8 mouse cellular contexts compared by ENCODE assay signal in genomic region chr1:171295063-171295402, GRCm38 (mm10). TPM values are rescaled to one million over a fixed set of nuclear protein-coding genes. Genes with fewer than 3 reads are reported as not detected.
DNase-seq lines count a peak whose midpoint lies in the region; ATAC-seq and TF ChIP-seq lines count a peak whose summit lies in the region.

No protein-coding gene starts in this region.

- WGBS in heart, embryonic 16.5 days: 15% methylated on average over 3 of the region's 3 CpGs
- 15% methylated on average over 3 of the region's 3 CpGs for WGBS in hindbrain, embryonic 13.5 days
- WGBS in midbrain, embryonic 10.5 days: 19% methylated on average over 3 of the region's 3 CpGs

- peaks cover 6% of the 10 kb centered on the region; the same call in 1 of the 2 replicates for H3K27me3 ChIP-seq in heart, embryonic 16.5 days (ENCODE audit: control insufficient read depth, insufficient read depth, low read length)
- H3K27me3 ChIP-seq in Patski: no peaks in the 10 kb centered on the region
- H3K27me3 ChIP-seq in hindbrain, embryonic 13.5 days: peaks cover 29% of the 10 kb centered on the region
- peaks cover 33% of the 10 kb centered on the region for H3K27me3 ChIP-seq in midbrain, embryonic 10.5 days (ENCODE audit: low read depth, poor library complexity, severe bottlenecking)

- CTCF ChIA-PET in Patski (lab: Charles Lee): interaction anchor here (1.0 to 1.3 kb wide), 3 partner anchors 14 to 115 kb away, joined by 3 read pairs; partner anchors contain the start of gene Ppox

- peak overlapping the region; percentile 94 for H3K9ac ChIP-seq in heart, embryonic 16.5 days (ENCODE audit: low read length)
- H3K9ac ChIP-seq in hindbrain, embryonic 13.5 days: peak overlapping the region; percentile 78

- POLR2A ChIA-PET in Patski (lab: Charles Lee): no interaction called here

- DNase-seq in heart, postnatal 4 days: no peak
- no peak for DNase-seq in Patski (ENCODE audit: low read depth, low spot score)
- DNase-seq in midbrain, embryonic 10.5 days (ENCODE audit: low spot score): no peak
- DNase-seq in right cerebral cortex, postnatal 14 days: no peak
- no peak for DNase-seq in right cerebral cortex, postnatal 4 days
- DNase-seq in gastrocnemius, postnatal 25 days: no peak

- H3K4me1 ChIP-seq in heart, embryonic 16.5 days (ENCODE audit: control insufficient read depth, insufficient read depth, low read length): peaks cover 7% of the 10 kb centered on the region
- peaks cover 13% of the 10 kb centered on the region for H3K4me1 ChIP-seq in hindbrain, embryonic 13.5 days (replicated peaks)
- peaks cover 10% of the 10 kb centered on the region for H3K4me1 ChIP-seq in midbrain, embryonic 10.5 days

- in situ Hi-C loops in Patski (cut with MboI; ENCODE audit: low pct_unique_long_range_greater_than_20kb): no loop called here

- ATAC-seq in heart, embryonic 16.5 days (replicated peaks; ENCODE audit: extremely low read depth, insufficient read depth, low FRiP score): no peak
- peak; percentile 17 for ATAC-seq in Patski
- ATAC-seq in hindbrain, embryonic 13.5 days (ENCODE audit: low FRiP score): peak; percentile 49

- no peak for TF ChIP-seq CTCF in Patski (IDR thresholded peaks at IDR 0.05)

- H3K9me3 ChIP-seq in heart, embryonic 16.5 days (replicated peaks; ENCODE audit: control insufficient read depth, low read length): no peaks in the 10 kb centered on the region
- no peaks in the 10 kb centered on the region for H3K9me3 ChIP-seq in hindbrain, embryonic 13.5 days
- H3K9me3 ChIP-seq in midbrain, embryonic 10.5 days (replicated peaks): no peaks in the 10 kb centered on the region

- peak overlapping the region; percentile 96 for H3K27ac ChIP-seq in heart, embryonic 16.5 days (ENCODE audit: low read length)
- H3K27ac ChIP-seq in hindbrain, embryonic 13.5 days: peak overlapping the region; percentile 93
- H3K27ac ChIP-seq in midbrain, embryonic 10.5 days (replicated peaks): peak overlapping the region; percentile 98

- peak overlapping the region; percentile 68 for H3K4me2 ChIP-seq in heart, embryonic 16.5 days (ENCODE audit: low read depth, low read length)
- H3K4me2 ChIP-seq in hindbrain, embryonic 13.5 days: peak overlapping the region; percentile 78

- H3K4me3 ChIP-seq in heart, embryonic 16.5 days (ENCODE audit: low read length): peak overlapping the region; percentile 91
- peak overlapping the region; percentile 65 for H3K4me3 ChIP-seq in hindbrain, embryonic 13.5 days
- peak overlapping the region; percentile 72 for H3K4me3 ChIP-seq in midbrain, embryonic 10.5 days

- H3K36me3 ChIP-seq in heart, embryonic 16.5 days (ENCODE audit: control insufficient read depth, insufficient read depth): no peaks in the 10 kb centered on the region
- H3K36me3 ChIP-seq in hindbrain, embryonic 13.5 days: 0 out of 2 replicates have a peak, but pooled peaks cover 4% of the 10 kb centered on the region
- peaks cover 2% of the 10 kb centered on the region for H3K36me3 ChIP-seq in midbrain, embryonic 10.5 days

RNA-seq across cellular contexts. Expression of gene Ufc1, which starts 0.2 kb away (rescaled TPM):
- 82.0 and 82.1 TPM in 2 replicates for polyA plus RNA-seq in heart, embryonic 16.5 days (2015; fragmentation: Nextera tagmentation; extraction: Ambion mirVana)
- total RNA-seq in heart, postnatal 4 days (2021): 100 to 1,000 TPM; 102 to 108 TPM
- polyA plus RNA-seq in Patski (2021): 117 TPM
- polyA plus RNA-seq in hindbrain, embryonic 13.5 days (2015; fragmentation: Nextera tagmentation; extraction: Ambion mirVana): 125 and 128 TPM in 2 replicates
- 102 and 108 TPM in 2 replicates for polyA plus RNA-seq in midbrain, embryonic 10.5 days (2016; fragmentation: Nextera tagmentation; extraction: Ambion mirVana)
- total RNA-seq in gastrocnemius, postnatal 25 days (2021): 10 to 100 TPM; 70.9 to 80.8 TPM

RNA-seq across cellular contexts. Expression of gene Usp21, which starts 7.2 kb away (rescaled TPM):
- 48.5 and 55.8 TPM in 2 replicates for polyA plus RNA-seq in heart, embryonic 16.5 days (2015; fragmentation: Nextera tagmentation; extraction: Ambion mirVana)
- total RNA-seq in heart, postnatal 4 days (2021): 10 to 100 TPM; 23.2 to 23.7 TPM
- 64.9 TPM for polyA plus RNA-seq in Patski (2021)
- 106 and 107 TPM in 2 replicates for polyA plus RNA-seq in hindbrain, embryonic 13.5 days (2015; fragmentation: Nextera tagmentation; extraction: Ambion mirVana)
- polyA plus RNA-seq in midbrain, embryonic 10.5 days (2016; fragmentation: Nextera tagmentation; extraction: Ambion mirVana): 102 and 109 TPM in 2 replicates
- total RNA-seq in gastrocnemius, postnatal 25 days (2021): 10 to 100 TPM; 14.2 to 15.7 TPM

RNA-seq across cellular contexts. Expression of gene Ppox, which starts 14.0 kb away (rescaled TPM):
- 32.4 and 41.9 TPM in 2 replicates for polyA plus RNA-seq in heart, embryonic 16.5 days (2015; fragmentation: Nextera tagmentation; extraction: Ambion mirVana)
- total RNA-seq in heart, postnatal 4 days (2021): 10 to 100 TPM; 22.3 to 23.4 TPM
- 41.9 TPM for polyA plus RNA-seq in Patski (2021)
- 45.0 and 51.1 TPM in 2 replicates for polyA plus RNA-seq in hindbrain, embryonic 13.5 days (2015; fragmentation: Nextera tagmentation; extraction: Ambion mirVana)
- 53.0 and 63.9 TPM in 2 replicates for polyA plus RNA-seq in midbrain, embryonic 10.5 days (2016; fragmentation: Nextera tagmentation; extraction: Ambion mirVana)
- 10 to 100 TPM in 1 of 2 experiments, 1 to 10 TPM in 1; 9.4 to 11.6 TPM for total RNA-seq in gastrocnemius, postnatal 25 days (2021)

RNA-seq across cellular contexts. Expression of gene B4galt3, which starts 24.9 kb away (rescaled TPM):
- 47.5 and 54.9 TPM in 2 replicates for polyA plus RNA-seq in heart, embryonic 16.5 days (2015; fragmentation: Nextera tagmentation; extraction: Ambion mirVana)
- 10 to 100 TPM; 26.7 to 29.9 TPM for total RNA-seq in heart, postnatal 4 days (2021)
- polyA plus RNA-seq in Patski (2021): 57.5 TPM
- polyA plus RNA-seq in hindbrain, embryonic 13.5 days (2015; fragmentation: Nextera tagmentation; extraction: Ambion mirVana): 105 and 110 TPM in 2 replicates
- 63.5 and 69.5 TPM in 2 replicates for polyA plus RNA-seq in midbrain, embryonic 10.5 days (2016; fragmentation: Nextera tagmentation; extraction: Ambion mirVana)
- 1 to 10 TPM; 8.6 to 9.8 TPM for total RNA-seq in gastrocnemius, postnatal 25 days (2021)

RNA-seq across cellular contexts. Expression of gene Dedd, which starts 33.9 kb away (rescaled TPM):
- polyA plus RNA-seq in heart, embryonic 16.5 days (2015; fragmentation: Nextera tagmentation; extraction: Ambion mirVana): 36.0 and 37.6 TPM in 2 replicates
- 10 to 100 TPM; 28.5 to 29.8 TPM for total RNA-seq in heart, postnatal 4 days (2021)
- polyA plus RNA-seq in Patski (2021): 55.0 TPM
- polyA plus RNA-seq in hindbrain, embryonic 13.5 days (2015; fragmentation: Nextera tagmentation; extraction: Ambion mirVana): 51.6 and 52.3 TPM in 2 replicates
- polyA plus RNA-seq in midbrain, embryonic 10.5 days (2016; fragmentation: Nextera tagmentation; extraction: Ambion mirVana): 48.5 and 48.9 TPM in 2 replicates
- total RNA-seq in gastrocnemius, postnatal 25 days (2021): 10 to 100 TPM; 26.4 to 29.6 TPM
